Mouse (Mus musculus): Measurements from ENCODE around the gene Aspscr1. TPM values are rescaled to one million over a fixed set of nuclear protein-coding genes. Genes with fewer than 3 reads are reported as not detected.
"Not testable (repeated sequence)": the region's sequence is repeated elsewhere in the genome, so short reads cannot be mapped to it uniquely, and the experiment has no call there.

The Aspscr1 gene
- polyA plus RNA-seq, 1 experiment from 2014 or later = 144 TPM

DNA sequence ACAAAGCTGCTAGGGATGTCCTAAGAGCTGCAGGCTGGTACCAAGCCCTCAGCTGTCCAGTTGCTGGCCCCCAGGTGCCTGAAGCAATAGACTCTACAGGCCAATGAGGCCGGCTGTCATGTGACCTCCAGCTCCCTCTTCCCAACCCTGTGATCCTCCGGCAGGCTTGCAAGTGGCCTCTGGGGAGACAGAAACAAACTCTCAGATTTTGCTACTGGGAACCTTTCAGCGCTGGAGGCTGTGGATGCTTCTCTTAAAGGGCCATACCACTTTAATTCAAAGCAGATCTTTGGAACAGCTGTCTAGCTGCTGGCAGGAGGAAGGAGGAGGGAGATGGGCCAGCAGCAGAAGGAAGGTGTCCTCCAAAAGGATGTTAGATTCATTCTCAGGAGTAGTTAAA lies 6.2 kb upstream of the Aspscr1 start:
- peaks cover 29% of the 10 kb centered on the region for H3K27me3 ChIP-seq (ENCODE audit: control insufficient read depth, insufficient read depth, low read depth, low read length)
- H3K27ac ChIP-seq (ENCODE audit: low read length) = no peak overlapping the region
- H3K4me1 ChIP-seq (ENCODE audit: control insufficient read depth, insufficient read depth, low read length) = no peaks in the 10 kb centered on the region
- H3K36me3 ChIP-seq (ENCODE audit: control insufficient read depth, insufficient read depth, low read length) = no peaks in the 10 kb centered on the region
- no peak overlapping the region for H3K9ac ChIP-seq (ENCODE audit: low read depth, low read length)
- H3K4me3 ChIP-seq (ENCODE audit: low read depth, low read length) = no peak overlapping the region
- no peak overlapping the region for H3K4me2 ChIP-seq (ENCODE audit: low read length)
- H3K9me3 ChIP-seq (replicated peaks; ENCODE audit: control insufficient read depth, low read length, poor library complexity, severe bottlenecking) = no peaks in the 10 kb centered on the region
- ATAC-seq = no peak
- WGBS = 5% methylated on average over 3 of the region's 3 CpGs

- Histone ChIP-seq H3K9me3 (replicated peaks; ENCODE audit: control insufficient read depth, low read length, poor library complexity, severe bottlenecking) (no peaks in the 10 kb centered on the region), H3K36me3 (ENCODE audit: control insufficient read depth, insufficient read depth, low read length) (peaks cover 9% of the 10 kb centered on the region; the same call in 1 of the 2 replicates), H3K4me1 (ENCODE audit: control insufficient read depth, insufficient read depth, low read length) (peaks cover 17% of the 10 kb centered on the region), H3K27ac (ENCODE audit: low read length) (peak overlapping the region; percentile 91), H3K27me3 (ENCODE audit: control insufficient read depth, insufficient read depth, low read depth, low read length) (no peaks in the 10 kb centered on the region), H3K9ac (ENCODE audit: low read depth, low read length) (peak overlapping the region; percentile 84), H3K4me3 (ENCODE audit: low read depth, low read length) (peak overlapping the region; percentile 68), H3K4me2 (ENCODE audit: low read length) (peak overlapping the region; percentile 91)
- ATAC-seq = no peak; the same call in 1 of the 2 replicates
- 34% methylated on average over 12 of the region's 12 CpGs for WGBS
Measured at GRCm38 (mm10) chr11:120673594-120674122, 885 bp downstream of the Aspscr1 start.

GRCm38 (mm10) chr11:120675875-120676274 lies 3.1 kb downstream of the Aspscr1 start:
- not testable (repeated sequence) for H3K4me3 ChIP-seq (ENCODE audit: low read depth, low read length); H3K27ac ChIP-seq (ENCODE audit: low read length); H3K9me3 ChIP-seq (replicated peaks; ENCODE audit: control insufficient read depth, low read length, poor library complexity, severe bottlenecking); H3K9ac ChIP-seq (ENCODE audit: low read depth, low read length); H3K4me2 ChIP-seq (ENCODE audit: low read length); ATAC-seq; H3K27me3 ChIP-seq (ENCODE audit: control insufficient read depth, insufficient read depth, low read depth, low read length)
- peaks cover 13% of the 10 kb centered on the region; the same call in 1 of the 2 replicates for H3K36me3 ChIP-seq (ENCODE audit: control insufficient read depth, insufficient read depth, low read length)
- 89% methylated on average over 3 of the region's 5 CpGs for WGBS
- H3K4me1 ChIP-seq (ENCODE audit: control insufficient read depth, insufficient read depth, low read length) = peaks cover 17% of the 10 kb centered on the region

DNA sequence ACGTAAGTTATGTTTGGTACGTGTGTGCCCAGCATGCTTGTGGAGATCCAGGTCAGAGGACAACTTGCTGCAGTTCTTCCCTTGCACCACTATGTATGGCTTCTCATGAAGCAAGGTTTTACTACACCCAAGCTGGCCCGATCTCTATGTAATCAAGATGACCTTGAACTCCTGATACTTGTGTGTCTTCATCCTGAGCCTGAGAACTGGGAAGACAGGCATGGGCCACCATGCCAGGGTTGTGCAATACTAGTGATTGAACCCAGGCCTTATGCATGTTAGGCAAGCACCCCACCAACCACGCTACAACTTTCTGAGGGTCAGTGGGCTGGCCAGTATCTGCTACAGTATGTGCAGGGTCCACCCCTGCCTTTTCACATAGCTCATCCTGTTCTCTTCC lies 4.2 kb downstream of the Aspscr1 start:
- Histone ChIP-seq H3K9me3 (replicated peaks; ENCODE audit: control insufficient read depth, low read length, poor library complexity, severe bottlenecking) (no peaks in the 10 kb centered on the region), H3K27me3 (ENCODE audit: control insufficient read depth, insufficient read depth, low read depth, low read length) (no peaks in the 10 kb centered on the region), H3K4me2 (ENCODE audit: low read length) (no peak overlapping the region), H3K27ac (ENCODE audit: low read length) (no peak overlapping the region), H3K4me1 (ENCODE audit: control insufficient read depth, insufficient read depth, low read length) (peaks cover 17% of the 10 kb centered on the region), H3K9ac (ENCODE audit: low read depth, low read length) (no peak overlapping the region), H3K4me3 (ENCODE audit: low read depth, low read length) (no peak overlapping the region), H3K36me3 (ENCODE audit: control insufficient read depth, insufficient read depth, low read length) (peaks cover 13% of the 10 kb centered on the region; the same call in 1 of the 2 replicates)
- 96% methylated on average over 4 of the region's 4 CpGs for WGBS
- ATAC-seq = no peak

GRCm38 (mm10) chr11:120679909-120680308 lies 7.1 kb downstream of the Aspscr1 start:
- H3K9ac ChIP-seq (ENCODE audit: low read depth, low read length) = no peak overlapping the region
- no peaks in the 10 kb centered on the region for H3K27me3 ChIP-seq (ENCODE audit: control insufficient read depth, insufficient read depth, low read depth, low read length)
- ATAC-seq = no peak
- peaks cover 21% of the 10 kb centered on the region for H3K36me3 ChIP-seq (ENCODE audit: control insufficient read depth, insufficient read depth, low read length)
- no peak overlapping the region for H3K4me2 ChIP-seq (ENCODE audit: low read length)
- WGBS = 76% methylated on average over 3 of the region's 3 CpGs
- H3K4me1 ChIP-seq (ENCODE audit: control insufficient read depth, insufficient read depth, low read length) = peaks cover 4% of the 10 kb centered on the region; the same call in 1 of the 2 replicates
- no peaks in the 10 kb centered on the region for H3K9me3 ChIP-seq (replicated peaks; ENCODE audit: control insufficient read depth, low read length, poor library complexity, severe bottlenecking)
- H3K4me3 ChIP-seq (ENCODE audit: low read depth, low read length) = no peak overlapping the region
- no peak overlapping the region for H3K27ac ChIP-seq (ENCODE audit: low read length)

DNA sequence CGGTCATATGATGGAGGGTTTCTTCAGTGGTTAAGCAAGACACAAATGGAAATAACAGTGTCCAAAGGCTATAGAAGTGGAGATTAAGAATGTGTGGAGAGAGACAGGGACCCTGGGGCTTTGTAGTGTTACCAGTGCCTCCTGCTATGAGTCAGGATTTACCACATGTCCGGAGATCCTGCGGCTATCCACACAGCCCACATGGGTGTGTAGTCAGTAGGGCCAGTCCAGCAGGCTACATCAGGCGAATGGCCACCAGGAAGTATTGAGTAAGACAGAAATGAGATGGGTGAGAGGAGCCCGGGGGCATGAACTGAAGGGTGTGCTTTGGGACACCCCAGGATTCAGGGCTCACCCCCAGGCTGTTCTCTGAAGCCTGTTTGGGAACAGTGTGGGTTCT lies 9.9 kb downstream of the Aspscr1 start:
- no peaks in the 10 kb centered on the region for H3K9me3 ChIP-seq (replicated peaks; ENCODE audit: control insufficient read depth, low read length, poor library complexity, severe bottlenecking)
- H3K4me1 ChIP-seq (ENCODE audit: control insufficient read depth, insufficient read depth, low read length) = no peaks in the 10 kb centered on the region
- H3K27me3 ChIP-seq (ENCODE audit: control insufficient read depth, insufficient read depth, low read depth, low read length) = no peaks in the 10 kb centered on the region
- no peak overlapping the region for H3K4me2 ChIP-seq (ENCODE audit: low read length)
- H3K9ac ChIP-seq (ENCODE audit: low read depth, low read length) = no peak overlapping the region
- peaks cover 19% of the 10 kb centered on the region for H3K36me3 ChIP-seq (ENCODE audit: control insufficient read depth, insufficient read depth, low read length)
- no peak overlapping the region for H3K27ac ChIP-seq (ENCODE audit: low read length)
- ATAC-seq = no peak
- H3K4me3 ChIP-seq (ENCODE audit: low read depth, low read length) = no peak overlapping the region
- WGBS = 97% methylated on average over 5 of the region's 5 CpGs

DNA sequence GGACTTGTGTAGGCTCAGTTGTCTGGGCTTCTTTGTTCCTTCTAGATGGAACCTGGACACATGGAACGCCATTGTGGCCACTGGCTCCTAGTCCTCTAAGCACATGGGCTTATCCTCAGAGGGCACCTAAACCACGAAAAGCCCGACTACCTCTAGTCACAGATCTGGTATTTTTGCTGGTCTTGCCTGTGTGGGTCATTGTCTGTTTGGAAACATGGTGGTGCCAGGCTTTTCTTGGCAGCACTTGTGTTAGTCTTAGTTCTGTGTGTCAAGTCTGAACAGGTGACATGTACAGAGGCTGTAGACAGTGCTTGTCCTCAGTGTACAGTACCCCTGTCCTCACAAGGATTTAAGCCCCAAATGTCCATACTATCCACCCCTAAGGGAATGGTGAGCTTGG lies 10.8 kb downstream of the Aspscr1 start:
- Histone ChIP-seq H3K27me3 (ENCODE audit: control insufficient read depth, insufficient read depth, low read depth, low read length) (no peaks in the 10 kb centered on the region), H3K36me3 (ENCODE audit: control insufficient read depth, insufficient read depth, low read length) (peaks cover 17% of the 10 kb centered on the region), H3K9me3 (replicated peaks; ENCODE audit: control insufficient read depth, low read length, poor library complexity, severe bottlenecking) (no peaks in the 10 kb centered on the region), H3K27ac (ENCODE audit: low read length) (no peak overlapping the region), H3K4me3 (ENCODE audit: low read depth, low read length) (no peak overlapping the region), H3K4me2 (ENCODE audit: low read length) (no peak overlapping the region), H3K4me1 (ENCODE audit: control insufficient read depth, insufficient read depth, low read length) (no peaks in the 10 kb centered on the region), H3K9ac (ENCODE audit: low read depth, low read length) (no peak overlapping the region)
- no peak for ATAC-seq
- WGBS = 93% methylated on average over 3 of the region's 3 CpGs

- H3K9me3 ChIP-seq (replicated peaks; ENCODE audit: control insufficient read depth, low read length, poor library complexity, severe bottlenecking) = no peaks in the 10 kb centered on the region
- H3K4me2 ChIP-seq (ENCODE audit: low read length) = no peak overlapping the region
- no peak overlapping the region for H3K4me3 ChIP-seq (ENCODE audit: low read depth, low read length)
- 92% methylated on average over 2 of the region's 2 CpGs for WGBS
- ATAC-seq = no peak
- H3K36me3 ChIP-seq (ENCODE audit: control insufficient read depth, insufficient read depth, low read length) = peaks cover 17% of the 10 kb centered on the region
- no peaks in the 10 kb centered on the region for H3K4me1 ChIP-seq (ENCODE audit: control insufficient read depth, insufficient read depth, low read length)
- H3K9ac ChIP-seq (ENCODE audit: low read depth, low read length) = no peak overlapping the region
- H3K27ac ChIP-seq (ENCODE audit: low read length) = no peak overlapping the region
- H3K27me3 ChIP-seq (ENCODE audit: control insufficient read depth, insufficient read depth, low read depth, low read length) = no peaks in the 10 kb centered on the region
Measured at GRCm38 (mm10) chr11:120684086-120684485, 11.3 kb downstream of the Aspscr1 start.

DNA sequence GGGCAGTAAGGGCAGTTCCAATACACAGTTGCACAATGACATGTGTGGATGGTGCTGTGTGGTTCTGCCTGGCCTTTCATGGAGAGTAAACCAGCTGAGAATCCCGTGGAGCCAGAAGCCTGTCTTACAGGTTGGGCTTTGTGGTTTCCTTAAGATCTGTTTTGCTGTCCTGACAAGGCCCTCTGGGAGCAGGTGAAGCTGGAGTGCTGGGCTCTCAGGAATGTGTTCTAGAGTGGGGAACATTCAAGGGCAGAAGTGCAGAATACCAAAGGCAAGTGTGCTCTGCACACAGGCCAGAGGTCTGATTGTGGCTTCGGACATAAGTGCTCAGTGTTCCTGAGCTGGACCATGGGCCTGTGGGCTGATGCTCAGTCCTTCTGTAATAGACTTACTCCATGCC lies 11.9 kb downstream of the Aspscr1 start:
- 98% methylated on average over 2 of the region's 2 CpGs for WGBS
- ATAC-seq = no peak
- H3K9ac ChIP-seq (ENCODE audit: low read depth, low read length) = no peak overlapping the region
- no peak overlapping the region for H3K4me2 ChIP-seq (ENCODE audit: low read length)
- H3K36me3 ChIP-seq (ENCODE audit: control insufficient read depth, insufficient read depth, low read length) = peaks cover 21% of the 10 kb centered on the region
- H3K27me3 ChIP-seq (ENCODE audit: control insufficient read depth, insufficient read depth, low read depth, low read length) = no peaks in the 10 kb centered on the region
- no peak overlapping the region for H3K27ac ChIP-seq (ENCODE audit: low read length)
- H3K4me3 ChIP-seq (ENCODE audit: low read depth, low read length) = no peak overlapping the region
- H3K4me1 ChIP-seq (ENCODE audit: control insufficient read depth, insufficient read depth, low read length) = no peaks in the 10 kb centered on the region
- H3K9me3 ChIP-seq (replicated peaks; ENCODE audit: control insufficient read depth, low read length, poor library complexity, severe bottlenecking) = no peaks in the 10 kb centered on the region

Data from midbrain, embryonic 16.5 days (tissue).